Mouse (Mus musculus): ENCODE measurements around the gene Olfr1115.
"Not testable (repeated sequence)": the region's sequence is repeated elsewhere in the genome, so short reads cannot be mapped to it uniquely, and the experiment has no call there.

The Olfr1115 gene

DNA sequence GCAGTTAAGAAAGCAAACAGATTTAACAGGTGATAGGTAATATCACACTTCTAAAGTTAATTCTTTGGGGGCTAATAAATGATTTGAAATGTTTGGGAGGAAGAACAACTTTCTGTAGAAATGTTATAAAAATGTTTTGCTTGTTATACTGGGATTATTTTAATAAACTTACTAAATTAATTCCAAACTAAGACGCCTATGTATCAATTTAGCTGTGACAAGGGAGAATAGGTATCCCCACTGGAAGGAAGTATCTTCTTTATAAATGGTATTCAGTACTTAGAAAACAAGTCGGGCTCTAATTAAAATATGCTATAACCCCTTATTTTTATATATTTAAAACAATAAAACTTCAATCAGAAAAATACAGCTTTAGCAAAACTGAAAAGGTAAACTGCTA, at the start of gene Olfr1115:
Gene Olfr1115, plus strand, starts transcription at position 301 of the 400 bp plus-strand sequence.
- DNase-seq (ENCODE audit: low read depth, low spot score): no peak

DNA sequence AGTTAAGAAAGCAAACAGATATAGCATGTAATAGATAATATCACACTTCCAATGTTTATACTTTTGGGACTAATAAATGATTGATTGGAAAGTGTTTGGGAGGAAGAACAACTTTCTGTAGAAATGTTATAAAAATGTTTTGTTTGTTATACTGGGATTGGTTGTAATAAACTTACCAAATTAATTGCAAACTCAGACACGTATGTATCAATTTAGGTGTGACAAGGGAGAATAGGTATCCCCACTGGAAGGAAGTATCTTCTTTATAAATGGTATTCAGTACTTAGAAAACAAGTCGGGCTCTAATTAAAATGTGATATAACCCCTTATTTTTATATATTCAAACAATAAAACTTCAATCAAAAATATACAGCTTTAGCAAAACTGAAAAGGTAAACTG, 39.1 kb upstream of the Olfr1115 start, which contains the start of gene Olfr1113:
Gene Olfr1113, plus strand, starts transcription at position 301 of the 400 bp plus-strand sequence.
- DNase-seq (ENCODE audit: low read depth, low spot score): no peak

DNA sequence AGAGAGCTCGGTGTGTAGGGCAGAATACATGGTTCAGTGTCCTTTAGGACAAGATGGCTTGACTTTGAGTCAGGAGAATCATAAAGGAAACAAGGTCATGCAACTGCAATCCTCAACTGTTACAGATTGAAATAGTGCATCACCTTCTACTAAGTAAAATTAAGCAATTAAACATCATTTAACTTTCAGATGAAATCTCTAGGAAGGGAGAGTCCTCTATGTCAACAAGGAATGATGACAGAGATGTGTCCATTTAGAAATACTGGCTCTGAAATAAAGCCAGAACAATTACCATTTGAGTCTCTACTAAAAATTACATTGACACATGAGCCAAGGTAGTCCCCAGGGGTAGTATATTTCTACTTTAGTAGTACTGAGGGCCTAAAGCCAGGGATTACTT, 19.4 kb downstream of the Olfr1115 start, which contains the start of gene Olfr1116:
Gene Olfr1116, plus strand, starts transcription at position 301 of the 400 bp plus-strand sequence.
- no peak for DNase-seq (ENCODE audit: low read depth, low spot score)

DNA sequence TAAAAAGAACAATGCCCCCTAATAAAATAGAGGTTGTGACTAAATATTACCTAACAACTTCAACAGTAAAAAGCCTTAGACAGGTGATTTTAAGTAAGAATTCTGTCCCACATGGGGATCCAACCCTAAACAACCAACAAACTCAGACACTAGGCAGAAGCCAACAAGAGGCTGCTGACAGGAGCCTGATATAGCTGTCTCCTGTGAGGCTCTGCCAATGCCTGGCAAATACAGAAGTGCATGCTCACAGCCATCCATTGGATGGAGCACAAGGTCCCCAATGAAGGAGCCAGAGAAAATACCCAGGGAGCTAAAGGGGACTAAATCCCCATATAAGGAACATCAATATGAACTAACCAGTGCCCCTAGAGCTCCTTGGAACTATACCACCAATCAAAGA, 46.2 kb downstream of the Olfr1115 start:
- not testable (repeated sequence) for DNase-seq (ENCODE audit: low read depth, low spot score)
